Mouse (Mus musculus): ENCODE data around the gene Ccdc144b. TPM values are rescaled to one million over a fixed set of nuclear protein-coding genes. Genes with fewer than 3 reads are reported as not detected.
A peak's percentile ranks its signal among the peaks of the same experiment; 100 is the strongest.

Gene Ccdc144b
- polyA plus RNA-seq, 2 experiments = not detected

DNA sequence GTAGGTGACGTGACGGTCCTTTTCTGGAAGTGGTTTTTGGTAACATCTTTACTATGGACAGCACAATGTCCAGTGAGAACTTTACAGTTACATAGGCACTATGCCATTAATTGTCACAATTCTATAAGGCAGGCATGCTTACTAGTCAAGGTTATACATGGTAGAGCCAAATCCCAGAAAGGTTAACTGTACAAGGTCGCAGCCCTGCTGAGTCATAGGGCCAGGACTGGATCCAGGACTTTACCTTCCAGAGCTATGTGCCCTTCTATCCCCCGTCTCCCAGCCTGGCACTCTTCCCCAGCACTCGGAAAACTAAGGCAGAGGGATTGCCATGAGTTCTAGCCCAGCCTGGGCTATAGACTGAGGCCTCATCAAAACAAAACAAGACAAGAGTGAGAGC lies 89.4 kb downstream of the Ccdc144b start:
- no peak overlapping the region for H3K9ac ChIP-seq (replicated peaks)
- H3K9me3 ChIP-seq (ENCODE audit: control insufficient read depth, low read length) = no peaks in the 10 kb centered on the region
- no peak overlapping the region for H3K27ac ChIP-seq
- TF ChIP-seq CTCF (IDR thresholded peaks at IDR 0.05; ENCODE audit: low read depth) = no peak
- no peak for TF ChIP-seq EP300 (IDR thresholded peaks at IDR 0.05; ENCODE audit: low read depth)
- WGBS (ENCODE audit: insufficient replicate concordance) = 75% methylated on average over 5 of the region's 5 CpGs
- no peak for ATAC-seq (ENCODE audit: insufficient read depth)
- DNase-seq (ENCODE audit: low read depth in 3 of 3, low spot score in 3 of 3) = no peak
- H3K36me3 ChIP-seq (replicated peaks; ENCODE audit: control insufficient read depth, insufficient read depth, low read depth) = no peaks in the 10 kb centered on the region
- 0 out of 4 replicates have a peak, but pooled peaks cover 0 to 4% of the 10 kb centered on the region in 2 experiments for H3K4me1 ChIP-seq (replicated peaks; ENCODE audit: control insufficient read depth in 2 of 2, insufficient read depth in 2 of 2, low read length in 1 of 2)
- H3K4me3 ChIP-seq (ENCODE audit: insufficient read depth in 1 of 2, low read depth in 2 of 2, low read length in 2 of 2) = no peak overlapping the region
- no peaks in the 10 kb centered on the region for H3K27me3 ChIP-seq (ENCODE audit: control insufficient read depth, insufficient read depth, low read length)
- no peak overlapping the region for H3K4me2 ChIP-seq (ENCODE audit: low read depth)

DNA sequence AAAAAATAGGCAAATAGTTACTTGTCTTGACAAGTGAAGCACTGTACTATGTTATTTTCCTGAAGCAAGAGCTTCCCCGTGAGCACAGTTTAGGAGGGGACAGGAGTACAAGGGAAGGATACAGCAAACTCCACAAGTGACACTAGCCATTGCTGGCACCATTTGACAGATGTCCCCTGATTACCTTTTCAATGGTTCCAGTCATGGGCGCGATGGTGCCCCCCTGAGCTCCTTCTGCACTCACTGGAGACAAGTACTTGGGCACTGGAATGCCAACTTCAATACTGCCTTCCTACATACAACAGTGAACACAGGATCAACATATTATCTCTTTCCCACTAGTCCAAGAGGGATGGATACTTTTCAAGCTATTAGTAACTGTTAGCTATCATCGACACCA lies 89.9 kb downstream of the Ccdc144b start:
- Histone ChIP-seq H3K4me2 (ENCODE audit: low read depth) (no peak overlapping the region), H3K9ac (replicated peaks) (no peak overlapping the region), H3K36me3 (replicated peaks; ENCODE audit: control insufficient read depth, insufficient read depth, low read depth) (no peaks in the 10 kb centered on the region), H3K4me3 (ENCODE audit: insufficient read depth in 1 of 2, low read depth in 2 of 2, low read length in 2 of 2) (no peak overlapping the region), H3K27ac (no peak overlapping the region), H3K4me1 (replicated peaks; ENCODE audit: control insufficient read depth in 2 of 2, insufficient read depth in 2 of 2, low read length in 1 of 2) (0 out of 4 replicates have a peak, but pooled peaks cover 0 to 4% of the 10 kb centered on the region in 2 experiments), H3K9me3 (ENCODE audit: control insufficient read depth, low read length) (no peaks in the 10 kb centered on the region), H3K27me3 (ENCODE audit: control insufficient read depth, insufficient read depth, low read length) (no peaks in the 10 kb centered on the region)
- no peak for ATAC-seq (ENCODE audit: insufficient read depth)
- TF ChIP-seq EP300 (IDR thresholded peaks at IDR 0.05; ENCODE audit: low read depth) (no peak), CTCF (IDR thresholded peaks at IDR 0.05; ENCODE audit: low read depth) (no peak)
- no peak for DNase-seq (ENCODE audit: low read depth in 3 of 3, low spot score in 3 of 3)
- WGBS (ENCODE audit: insufficient replicate concordance) = 70% methylated on average over 4 of the region's 4 CpGs

DNA sequence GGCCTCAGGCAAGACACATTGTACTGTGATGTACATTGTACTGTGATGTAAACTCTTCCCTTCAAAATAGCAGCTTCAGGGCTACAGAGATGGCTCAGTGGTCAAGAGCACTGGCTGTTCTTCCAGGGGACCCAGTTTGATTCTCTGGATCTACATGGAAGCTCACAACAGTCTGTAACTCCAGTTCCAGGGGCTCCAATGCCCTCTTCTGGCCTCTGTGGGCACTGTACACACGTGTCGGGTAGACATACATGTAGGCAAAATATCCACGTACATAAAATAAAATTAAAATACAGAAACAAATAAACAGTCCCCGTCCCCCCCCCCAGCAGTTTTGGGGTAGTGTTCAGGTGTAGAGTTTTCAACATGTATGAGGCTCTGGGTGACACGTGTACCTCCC lies 90.4 kb downstream of the Ccdc144b start:
- TF ChIP-seq EP300 (IDR thresholded peaks at IDR 0.05; ENCODE audit: low read depth) (no peak), CTCF (IDR thresholded peaks at IDR 0.05; ENCODE audit: low read depth) (peak; percentile 59)
- ATAC-seq (ENCODE audit: insufficient read depth) (no peak), DNase-seq (ENCODE audit: low read depth in 3 of 3, low spot score in 3 of 3) (no peak)
- no peak overlapping the region for H3K4me3 ChIP-seq (ENCODE audit: insufficient read depth in 1 of 2, low read depth in 2 of 2, low read length in 2 of 2)
- H3K27me3 ChIP-seq (ENCODE audit: control insufficient read depth, insufficient read depth, low read length) = no peaks in the 10 kb centered on the region
- no peak overlapping the region for H3K27ac ChIP-seq
- no peaks in the 10 kb centered on the region for H3K36me3 ChIP-seq (replicated peaks; ENCODE audit: control insufficient read depth, insufficient read depth, low read depth)
- H3K4me1 ChIP-seq (replicated peaks; ENCODE audit: control insufficient read depth in 2 of 2, insufficient read depth in 2 of 2, low read length in 1 of 2) = 0 out of 4 replicates have a peak, but pooled peaks cover 0 to 4% of the 10 kb centered on the region in 2 experiments
- no peak overlapping the region for H3K9ac ChIP-seq (replicated peaks)
- no peaks in the 10 kb centered on the region for H3K9me3 ChIP-seq (ENCODE audit: control insufficient read depth, low read length)
- 65% methylated on average over 5 of the region's 5 CpGs for WGBS (ENCODE audit: insufficient replicate concordance)
- H3K4me2 ChIP-seq (ENCODE audit: low read depth) = no peak overlapping the region

Other genes starting within 250 kb of the Ccdc144b start
- gene Dcun1d1, start 116.1 kb downstream of the Ccdc144b start, polyA plus RNA-seq (2012; rRNA removed) = 13.4 and 31.3 TPM in 2 replicates
- gene Dcun1d1, start 116.1 kb downstream of the Ccdc144b start, polyA plus RNA-seq (2014; fragmentation: Nextera tagmentation; extraction: Ambion mirVana) = 78.6 and 84.8 TPM in 2 replicates
- 4.5 and 7.4 TPM in 2 replicates for gene Mccc1, start 52.9 kb downstream of the Ccdc144b start, polyA plus RNA-seq (2012; rRNA removed)
- gene Mccc1, start 52.9 kb downstream of the Ccdc144b start, polyA plus RNA-seq (2014; fragmentation: Nextera tagmentation; extraction: Ambion mirVana) = 10.8 and 11.9 TPM in 2 replicates
- 7.2 and 9.8 TPM in 2 replicates for gene Acad9, start 12.4 kb upstream of the Ccdc144b start, polyA plus RNA-seq (2012; rRNA removed)
- gene Acad9, start 12.4 kb upstream of the Ccdc144b start, polyA plus RNA-seq (2014; fragmentation: Nextera tagmentation; extraction: Ambion mirVana) = 27.6 and 28.2 TPM in 2 replicates
- 0.34 and 0.44 TPM in 2 replicates for gene D3Ertd254e, start 97.5 kb upstream of the Ccdc144b start, polyA plus RNA-seq (2012; rRNA removed)
- 0.76 and 0.99 TPM in 2 replicates for gene D3Ertd254e, start 97.5 kb upstream of the Ccdc144b start, polyA plus RNA-seq (2014; fragmentation: Nextera tagmentation; extraction: Ambion mirVana)
- not detected in 2 replicates for gene Qrfpr, start 168.8 kb upstream of the Ccdc144b start, polyA plus RNA-seq (2012; rRNA removed)
- gene Qrfpr, start 168.8 kb upstream of the Ccdc144b start, polyA plus RNA-seq (2014; fragmentation: Nextera tagmentation; extraction: Ambion mirVana) = not detected in 2 replicates

Data from liver, embryonic 14.5 days (tissue).